Mouse (Mus musculus) lung, embryonic 16.5 days (tissue): ENCODE results near the gene Ccdc162. TPM values are rescaled to one million over a fixed set of nuclear protein-coding genes. Genes with fewer than 3 reads are reported as not detected.
A peak's percentile ranks its signal among the peaks of the same experiment; 100 is the strongest.

ENCODE experiments used
- ATAC-seq: fragments of 200-750 bp; cut with Nextera tagmentation; 2 replicates; pipeline ENCODE4 v1.8.0; 2017; ENCODE audit warnings: low read depth, mild to moderate bottlenecking, moderate library complexity
- H3K27ac ChIP-seq: fragments of 300-500 bp; sonication (generic); 2 replicates; pipeline ENCODE4 v1.5.1; 2014; ENCODE audit warnings: mild to moderate bottlenecking, control low read depth, low read length
- H3K27me3 ChIP-seq: fragments of 300-500 bp; sonication (generic); 2 replicates; pipeline ENCODE4 v1.6.1; 2014; ENCODE audit warnings: low read depth, low read length, mixed read lengths; ENCODE audit not compliant: control insufficient read depth, insufficient read depth
- H3K36me3 ChIP-seq: fragments of 300-500 bp; sonication (generic); 2 replicates; pipeline ENCODE4 v1.6.1; 2014; ENCODE audit warnings: low read length; ENCODE audit not compliant: control insufficient read depth, insufficient read depth
- H3K4me1 ChIP-seq: fragments of 300-500 bp; sonication (generic); replicated peaks from 2 replicates; pipeline ENCODE4 v1.6.1; 2014; ENCODE audit warnings: low read length, mixed read lengths; ENCODE audit not compliant: control insufficient read depth, insufficient read depth
- H3K4me2 ChIP-seq: fragments of 300-500 bp; sonication (generic); 2 replicates; pipeline ENCODE4 v1.6.1; 2014; ENCODE audit warnings: low read depth, low read length, control low read depth
- H3K4me3 ChIP-seq: fragments of 300-500 bp; sonication (generic); 2 replicates; pipeline ENCODE4 v1.5.1; 2014; ENCODE audit warnings: mild to moderate bottlenecking, low read length, control low read depth
- H3K9ac ChIP-seq: fragments of 300-500 bp; sonication (generic); 2 replicates; pipeline ENCODE4 v1.6.1; 2014; ENCODE audit warnings: low read length, control low read depth
- H3K9me3 ChIP-seq: fragments of 300-500 bp; sonication (generic); 2 replicates; pipeline ENCODE4 v1.6.1; 2016; ENCODE audit warnings: low read length; ENCODE audit not compliant: control insufficient read depth
- WGBS: fragments of 180-500 bp; shearing (Covaris S2); extraction: QIAGEN DNeasy Blood & Tissue Kit; methylation state at CpG from one replicate; pipeline ENCODE4 v1.1.7; 2014; 5-methylcytosine and 5-hydroxymethylcytosine counted together
- polyA plus RNA-seq: library from polyadenylated mRNA; unstranded; fragments of >200 nt; fragmentation: Nextera tagmentation; extraction: Ambion mirVana; gene quantifications from 2 replicates; pipeline ENCODE4 v1.2.1, GENCODE M21; 2015

Ccdc162 gene
- polyA plus RNA-seq, 1 experiment from 2014 or later: 1.3 TPM

GRCm38 (mm10) chr10:41711467-41711866, 5.0 kb downstream of the Ccdc162 start:
- H3K4me1 ChIP-seq: peaks cover 3% of the 10 kb centered on the region; the same call in 1 of the 2 replicates

GRCm38 (mm10) chr10:41710773-41711172, 5.7 kb downstream of the Ccdc162 start:
- WGBS: 68% methylated on average over 8 of the region's 8 CpGs
- no peaks in the 10 kb centered on the region for H3K27me3 ChIP-seq

More at GRCm38 (mm10) chr10:41711467-41711866, 5.0 kb downstream of the Ccdc162 start:
- Histone ChIP-seq H3K36me3 (no peaks in the 10 kb centered on the region), H3K4me3 (no peak overlapping the region), H3K9me3 (no peaks in the 10 kb centered on the region), H3K9ac (no peak overlapping the region), H3K27me3 (no peaks in the 10 kb centered on the region), H3K27ac (no peak overlapping the region), H3K4me2 (no peak overlapping the region)
- ATAC-seq: no peak
- 71% methylated on average over 7 of the region's 7 CpGs for WGBS

DNA sequence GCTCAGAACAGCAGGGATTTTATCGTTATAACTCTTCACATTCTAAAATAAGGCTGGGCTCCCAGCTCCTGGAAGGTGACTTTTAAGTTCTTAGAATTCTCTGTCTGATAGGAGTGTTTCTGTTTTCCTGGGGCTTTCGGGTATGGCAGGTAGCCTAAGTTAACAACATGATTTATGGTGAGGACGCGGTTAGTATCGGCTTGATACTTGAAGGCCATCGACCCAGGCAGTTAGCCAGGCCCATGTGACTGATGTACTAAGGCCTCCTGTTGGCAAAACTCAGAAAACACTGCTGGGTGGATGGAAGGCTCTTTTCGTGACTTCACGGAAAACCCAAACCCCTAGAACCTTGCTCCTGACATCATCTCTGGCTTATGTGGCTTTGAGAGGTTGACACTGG, 7.1 kb downstream of the Ccdc162 start:
- Histone ChIP-seq H3K27ac (no peak overlapping the region), H3K4me3 (no peak overlapping the region), H3K27me3 (no peaks in the 10 kb centered on the region), H3K9me3 (no peaks in the 10 kb centered on the region), H3K4me2 (no peak overlapping the region), H3K36me3 (no peaks in the 10 kb centered on the region), H3K4me1 (no peaks in the 10 kb centered on the region), H3K9ac (no peak overlapping the region)
- WGBS: 82% methylated on average over 8 of the region's 8 CpGs
- no peak for ATAC-seq

More at GRCm38 (mm10) chr10:41710773-41711172, 5.7 kb downstream of the Ccdc162 start:
- H3K36me3 ChIP-seq: no peaks in the 10 kb centered on the region
- H3K27ac ChIP-seq: no peak overlapping the region
- H3K9me3 ChIP-seq: no peaks in the 10 kb centered on the region
- no peak for ATAC-seq
- H3K4me2 ChIP-seq: no peak overlapping the region
- H3K9ac ChIP-seq: no peak overlapping the region
- H3K4me1 ChIP-seq: no peaks in the 10 kb centered on the region
- no peak overlapping the region for H3K4me3 ChIP-seq

DNA sequence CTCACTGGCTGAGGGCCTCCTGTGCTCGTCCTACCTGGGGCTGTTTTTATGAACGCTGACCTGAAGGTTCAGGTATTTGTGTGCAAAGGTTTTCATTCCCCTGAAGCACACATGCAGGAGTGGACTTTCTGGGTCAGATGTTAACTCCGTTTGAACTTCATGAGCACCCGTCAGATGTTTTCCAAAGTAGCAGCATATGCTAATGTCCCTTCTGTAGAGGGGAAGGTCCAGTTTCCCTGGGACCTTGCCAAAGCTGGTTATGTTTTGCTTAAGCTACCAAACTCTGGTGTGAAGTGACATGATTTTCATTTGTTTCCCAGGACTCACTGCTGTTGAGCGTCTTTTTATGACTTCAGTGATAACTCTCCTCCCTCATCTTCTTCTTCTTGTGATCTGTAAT, 16.8 kb downstream of the Ccdc162 start:
- Histone ChIP-seq H3K36me3 (no peaks in the 10 kb centered on the region), H3K9ac (no peak overlapping the region), H3K27me3 (no peaks in the 10 kb centered on the region), H3K4me2 (no peak overlapping the region), H3K9me3 (no peaks in the 10 kb centered on the region), H3K4me1 (no peaks in the 10 kb centered on the region), H3K4me3 (no peak overlapping the region), H3K27ac (no peak overlapping the region)
- 72% methylated on average over 5 of the region's 5 CpGs for WGBS
- ATAC-seq: no peak

GRCm38 (mm10) chr10:41697040-41697439, 19.4 kb downstream of the Ccdc162 start:
- no peaks in the 10 kb centered on the region for H3K36me3 ChIP-seq
- H3K27ac ChIP-seq: no peak overlapping the region
- 44% methylated on average over 11 of the region's 11 CpGs for WGBS
- H3K9ac ChIP-seq: no peak overlapping the region
- no peak overlapping the region for H3K4me2 ChIP-seq
- H3K4me1 ChIP-seq: no peaks in the 10 kb centered on the region
- H3K4me3 ChIP-seq: no peak overlapping the region
- no peaks in the 10 kb centered on the region for H3K27me3 ChIP-seq
- ATAC-seq: no peak
- no peaks in the 10 kb centered on the region for H3K9me3 ChIP-seq

- Histone ChIP-seq H3K27ac (no peak overlapping the region), H3K27me3 (no peaks in the 10 kb centered on the region), H3K4me1 (peaks cover 4% of the 10 kb centered on the region), H3K9ac (no peak overlapping the region), H3K36me3 (no peaks in the 10 kb centered on the region), H3K4me2 (no peak overlapping the region), H3K9me3 (0 out of 2 replicates have a peak, but pooled peaks cover 2% of the 10 kb centered on the region), H3K4me3 (no peak overlapping the region)
- no peak for ATAC-seq
- WGBS: 70% methylated on average over 4 of the region's 4 CpGs
These were observed 25.5 kb downstream of the Ccdc162 start for GRCm38 (mm10) chr10:41690978-41691377.

GRCm38 (mm10) chr10:41689941-41690887, 26.2 kb downstream of the Ccdc162 start:
- Histone ChIP-seq H3K4me2 (peak overlapping the region; percentile 82), H3K9me3 (0 out of 2 replicates have a peak, but pooled peaks cover 2% of the 10 kb centered on the region), H3K4me3 (peak overlapping the region; percentile 52), H3K27me3 (no peaks in the 10 kb centered on the region), H3K27ac (no peak overlapping the region), H3K36me3 (no peaks in the 10 kb centered on the region), H3K9ac (peak overlapping the region; percentile 57), H3K4me1 (peaks cover 4% of the 10 kb centered on the region)
- 21% methylated on average over 24 of the region's 24 CpGs for WGBS
- ATAC-seq: peak; percentile 34

- Histone ChIP-seq H3K27ac (peak overlapping the region; percentile 36; the same call in 1 of the 2 replicates), H3K4me2 (peak overlapping the region; percentile 53), H3K27me3 (peaks cover 2% of the 10 kb centered on the region; the same call in 1 of the 2 replicates), H3K9ac (peak overlapping the region; percentile 52), H3K4me3 (peak overlapping the region; percentile 31), H3K9me3 (0 out of 2 replicates have a peak, but pooled peaks cover 2% of the 10 kb centered on the region), H3K4me1 (no peaks in the 10 kb centered on the region; the same call in 1 of the 2 replicates), H3K36me3 (no peaks in the 10 kb centered on the region)
- ATAC-seq: peak; percentile 67
- whole genome bisulfite sequencing: 3% methylated on average over 21 of the region's 21 CpGs
These were observed 31.9 kb downstream of the Ccdc162 start for GRCm38 (mm10) chr10:41684548-41684996.
